Mouse (Mus musculus) testis, adult 2 months (tissue): ENCODE data around the gene Gm1673. TPM values are rescaled to one million over a fixed set of nuclear protein-coding genes. Genes with fewer than 3 reads are reported as not detected.

Experiments used
- H3K27ac ChIP-seq: fragments of 200-500 bp; 2 replicates; pipeline ENCODE4 v1.5.1; 2012; ENCODE audit warnings: low read depth, low read length; ENCODE audit not compliant: control insufficient read depth, insufficient read depth
- H3K27me3 ChIP-seq: fragments of 200-500 bp; 2 replicates; pipeline ENCODE4 v1.6.1; 2012; ENCODE audit warnings: mild to moderate bottlenecking, low read length, moderate library complexity; ENCODE audit not compliant: control insufficient read depth, insufficient read depth
- H3K36me3 ChIP-seq: fragments of 200-500 bp; 2 replicates; pipeline ENCODE4 v1.6.1; 2012; ENCODE audit warnings: mild to moderate bottlenecking, low read length; ENCODE audit not compliant: control insufficient read depth, insufficient read depth
- H3K4me1 ChIP-seq: fragments of 200-500 bp; 2 replicates; pipeline ENCODE4 v1.6.1; 2012; ENCODE audit warnings: low read length; ENCODE audit not compliant: control insufficient read depth, insufficient read depth
- H3K4me3 ChIP-seq: fragments of 200-500 bp; 2 replicates; pipeline ENCODE4 v1.5.1; 2012; ENCODE audit warnings: low read depth, mild to moderate bottlenecking, low read length, moderate library complexity, mixed read lengths; ENCODE audit not compliant: control insufficient read depth
- CTCF ChIP-seq: fragments of 200-500 bp; IDR thresholded peaks from 2 replicates; pipeline ENCODE4 v1.5.1; 2012; ENCODE audit warnings: low read depth, mild to moderate bottlenecking, inconsistent platforms, low read length, moderate library complexity; ENCODE audit not compliant: control insufficient read depth, insufficient read depth, insufficient replicate concordance
- POLR2A ChIP-seq: fragments of 200-500 bp; IDR thresholded peaks from 2 replicates; pipeline ENCODE4 v1.6.1; 2012; ENCODE audit warnings: low read depth, mild to moderate bottlenecking, inconsistent platforms, low read length, moderate library complexity; ENCODE audit not compliant: control insufficient read depth
- polyA plus RNA-seq: library from polyadenylated mRNA; depleted of rRNA; stranded (reverse); fragments of >200 nt; gene quantifications from 2 replicates; pipeline ENCODE4 v1.2.3, GENCODE M21; 2012; rRNA removed

Gene Gm1673
- polyA plus RNA-seq, 1 experiment: 154 TPM

- peak overlapping the region; percentile 49 for H3K4me3 ChIP-seq
- TF ChIP-seq CTCF: no peak
- no peak for TF ChIP-seq POLR2A
- no peaks in the 10 kb centered on the region for H3K4me1 ChIP-seq
- H3K27ac ChIP-seq: no peak overlapping the region
- H3K36me3 ChIP-seq: no peaks in the 10 kb centered on the region
- no peaks in the 10 kb centered on the region for H3K27me3 ChIP-seq
These were observed 23.6 kb downstream of the Gm1673 start for GRCm38 (mm10) chr5:34006832-34007231.

GRCm38 (mm10) chr5:34007392-34007941, 24.2 kb downstream of the Gm1673 start:
- no peak for TF ChIP-seq CTCF
- no peak for TF ChIP-seq POLR2A
- H3K27me3 ChIP-seq: no peaks in the 10 kb centered on the region
- no peaks in the 10 kb centered on the region for H3K4me1 ChIP-seq
- H3K27ac ChIP-seq: no peak overlapping the region
- no peaks in the 10 kb centered on the region for H3K36me3 ChIP-seq
- H3K4me3 ChIP-seq: peak overlapping the region; percentile 50

- H3K27ac ChIP-seq: no peak overlapping the region
- H3K4me3 ChIP-seq: no peak overlapping the region
- TF ChIP-seq POLR2A: no peak
- TF ChIP-seq CTCF: no peak
- no peaks in the 10 kb centered on the region; the same call in 1 of the 2 replicates for H3K36me3 ChIP-seq
- no peaks in the 10 kb centered on the region for H3K4me1 ChIP-seq
- no peaks in the 10 kb centered on the region for H3K27me3 ChIP-seq
These were observed 31.4 kb downstream of the Gm1673 start for GRCm38 (mm10) chr5:34014652-34015051.

DNA sequence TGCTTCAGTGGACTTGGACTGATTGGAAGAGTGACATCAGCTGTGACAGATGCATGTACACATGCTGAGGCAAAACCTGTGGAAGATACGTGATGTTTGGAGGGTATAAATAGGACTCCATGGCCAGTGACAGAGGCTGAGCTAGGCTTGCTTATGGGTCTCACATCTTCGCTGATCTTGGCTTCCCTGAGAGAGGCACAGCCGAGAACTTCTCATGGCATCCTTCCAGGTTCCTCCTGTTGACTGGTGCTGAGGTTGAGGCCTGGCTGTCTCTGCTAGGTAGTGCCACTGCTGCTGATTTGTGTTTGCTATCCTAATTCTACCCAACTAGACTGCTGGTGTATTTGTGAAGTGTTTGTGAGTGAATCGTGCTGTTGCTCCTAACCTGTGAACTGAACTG, 35.7 kb downstream of the Gm1673 start:
- TF ChIP-seq CTCF: no peak
- no peak for TF ChIP-seq POLR2A

DNA sequence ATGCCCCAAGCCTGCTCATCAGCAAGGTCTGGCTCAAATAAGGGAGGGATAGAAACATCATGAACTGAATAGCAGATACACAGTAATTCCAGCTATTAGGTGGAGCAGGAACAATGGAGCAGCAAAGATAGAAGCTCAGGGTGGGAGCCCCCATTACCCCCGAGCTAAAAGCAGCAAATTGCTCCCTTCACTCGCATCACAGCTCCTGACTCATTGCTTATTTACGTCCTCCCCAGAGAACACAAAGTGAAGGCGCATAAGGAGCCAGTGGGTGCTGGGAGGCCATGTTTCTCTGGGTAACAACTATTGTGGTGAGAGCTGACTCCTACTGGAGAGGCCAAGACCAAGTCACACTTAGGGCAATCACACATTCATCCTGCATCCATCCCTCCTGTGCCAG, 46.9 kb downstream of the Gm1673 start:
- TF ChIP-seq CTCF (no peak), POLR2A (no peak)
- H3K36me3 ChIP-seq: no peaks in the 10 kb centered on the region; the same call in 1 of the 2 replicates
- no peaks in the 10 kb centered on the region for H3K4me1 ChIP-seq
- no peaks in the 10 kb centered on the region for H3K27me3 ChIP-seq
- H3K27ac ChIP-seq: no peak overlapping the region
- H3K4me3 ChIP-seq: no peak overlapping the region

More for the DNA sequence above, 35.7 kb downstream of the Gm1673 start:
- Histone ChIP-seq H3K4me1 (no peaks in the 10 kb centered on the region), H3K36me3 (no peaks in the 10 kb centered on the region; the same call in 1 of the 2 replicates), H3K27ac (no peak overlapping the region), H3K4me3 (no peak overlapping the region), H3K27me3 (no peaks in the 10 kb centered on the region)

DNA sequence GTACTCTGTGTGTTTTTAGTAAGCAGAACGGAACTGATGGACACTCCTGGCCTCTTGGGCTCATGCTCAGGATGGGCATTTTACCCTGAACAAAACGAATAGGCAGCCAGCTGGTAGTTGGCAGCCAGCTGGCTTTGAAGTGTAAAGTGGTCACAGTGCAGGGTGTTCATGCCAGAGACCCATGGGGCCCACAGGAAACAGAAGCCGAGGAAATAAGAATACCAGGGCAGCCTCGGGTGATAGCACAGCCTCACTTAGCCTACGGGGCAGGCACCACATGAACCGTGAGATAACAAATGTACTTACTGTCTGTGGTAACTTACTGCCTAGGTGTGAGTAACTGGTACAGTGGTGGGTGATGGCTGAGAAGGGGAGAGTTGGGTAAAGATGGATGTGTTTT, 47.8 kb downstream of the Gm1673 start:
- Histone ChIP-seq H3K36me3 (no peaks in the 10 kb centered on the region; the same call in 1 of the 2 replicates), H3K27me3 (no peaks in the 10 kb centered on the region), H3K4me1 (no peaks in the 10 kb centered on the region), H3K27ac (no peak overlapping the region), H3K4me3 (no peak overlapping the region)
- TF ChIP-seq POLR2A (no peak), CTCF (no peak)

DNA sequence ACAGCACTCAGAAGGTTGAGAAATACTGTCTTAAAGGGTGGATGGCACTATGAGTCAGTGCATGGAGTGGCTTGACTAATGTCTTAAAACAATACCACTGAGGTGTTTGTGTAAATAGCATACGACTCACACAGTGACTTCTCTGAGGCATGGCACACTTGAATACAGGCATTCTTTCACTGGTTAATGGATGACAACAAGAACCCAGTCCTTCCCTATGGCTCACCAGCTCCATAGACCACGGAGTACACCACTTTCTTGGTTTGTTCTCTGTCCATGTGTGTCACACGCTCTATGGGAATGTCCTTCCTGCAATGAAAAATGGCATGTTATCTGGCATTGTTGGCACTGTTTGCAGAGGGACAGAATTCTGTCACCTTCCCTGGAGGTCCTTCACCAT, 49.3 kb downstream of the Gm1673 start:
- Histone ChIP-seq H3K27me3 (no peaks in the 10 kb centered on the region), H3K36me3 (no peaks in the 10 kb centered on the region; the same call in 1 of the 2 replicates), H3K4me3 (no peak overlapping the region), H3K27ac (no peak overlapping the region), H3K4me1 (no peaks in the 10 kb centered on the region)
- TF ChIP-seq CTCF (no peak), POLR2A (no peak)

Other genes starting within 250 kb of the Gm1673 start
- gene Letm1, start 200.6 kb upstream of the Gm1673 start, polyA plus RNA-seq: 24.1 and 26.1 TPM in 2 replicates
- 48.5 and 54.5 TPM in 2 replicates for gene Nsd2, start 162.7 kb upstream of the Gm1673 start, polyA plus RNA-seq
- 33.4 and 38.7 TPM in 2 replicates for gene Nelfa, start 47.0 kb upstream of the Gm1673 start, polyA plus RNA-seq
- 0.40 and 0.41 TPM in 2 replicates for gene Nat8l, start 12.6 kb downstream of the Gm1673 start, polyA plus RNA-seq
- 18.6 and 20.9 TPM in 2 replicates for gene Poln, start 186.0 kb downstream of the Gm1673 start, polyA plus RNA-seq
- gene Haus3, start 186.1 kb downstream of the Gm1673 start, polyA plus RNA-seq: 1.5 and 2.3 TPM in 2 replicates
- 137 and 141 TPM in 2 replicates for gene Mxd4, start 204.3 kb downstream of the Gm1673 start, polyA plus RNA-seq